Mouse (Mus musculus) T-helper 17 cell (primary cell): Measurements from ENCODE around the gene Fchsd2.

Experiments
- in situ Hi-C, 2 experiments: fragments of 300-600 bp; cut with MboI, MseI; formaldehyde crosslinking; loops; 1 replicate in 1 of 2; 2 replicates in 1 of 2; pipeline ENCODE4 v1.15.1; 2025; ENCODE audit warnings: high pct_unique_total_duplicates in 2 of 2

Fchsd2 gene

DNA sequence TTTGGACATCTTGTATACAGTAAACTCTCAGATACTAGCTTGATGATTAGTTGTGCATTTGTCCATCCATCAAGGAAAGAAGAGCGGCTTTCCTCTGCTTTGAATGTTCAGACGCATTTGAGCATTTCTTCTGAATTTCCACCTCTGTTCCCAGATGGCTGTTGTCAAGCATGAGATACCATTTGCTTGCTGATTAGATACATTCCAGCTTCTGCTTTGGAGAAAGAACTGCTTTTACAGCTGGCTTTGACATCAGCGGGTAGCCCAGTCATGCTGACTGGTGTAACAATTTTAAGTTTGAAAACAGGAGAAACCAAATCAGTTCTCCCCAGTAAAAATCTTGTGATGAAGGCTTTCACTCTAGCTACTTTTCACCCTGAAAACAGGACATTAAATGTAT, 77.8 kb downstream of the Fchsd2 start:
- in situ Hi-C loops: loop anchor here in 1 of 2 experiments (10.0 kb wide), 1 partner anchor 966 kb away; no protein-coding TSS in a partner anchor

DNA sequence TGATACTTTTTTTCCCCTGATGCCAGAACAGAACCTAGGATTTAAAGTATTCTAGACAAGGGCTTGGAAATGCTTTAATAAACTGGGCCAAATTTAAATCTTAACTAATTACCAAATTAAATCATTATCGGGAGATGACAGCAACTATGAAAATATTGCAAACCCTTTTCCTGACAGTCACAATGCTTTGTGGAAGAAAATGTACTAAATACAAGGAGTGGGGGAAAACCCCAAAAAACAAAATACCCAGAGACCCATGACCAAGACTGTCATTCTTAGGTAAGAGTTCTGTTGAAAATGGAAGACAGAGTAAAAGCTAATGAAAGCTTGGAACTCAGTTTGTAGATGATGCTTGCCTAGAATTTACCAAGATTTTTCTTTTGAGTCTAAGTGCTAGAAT, 78.3 kb downstream of the Fchsd2 start:
- in situ Hi-C loops: loop anchor here in 1 of 2 experiments (10.0 kb wide), 1 partner anchor 966 kb away; no protein-coding TSS in a partner anchor

DNA sequence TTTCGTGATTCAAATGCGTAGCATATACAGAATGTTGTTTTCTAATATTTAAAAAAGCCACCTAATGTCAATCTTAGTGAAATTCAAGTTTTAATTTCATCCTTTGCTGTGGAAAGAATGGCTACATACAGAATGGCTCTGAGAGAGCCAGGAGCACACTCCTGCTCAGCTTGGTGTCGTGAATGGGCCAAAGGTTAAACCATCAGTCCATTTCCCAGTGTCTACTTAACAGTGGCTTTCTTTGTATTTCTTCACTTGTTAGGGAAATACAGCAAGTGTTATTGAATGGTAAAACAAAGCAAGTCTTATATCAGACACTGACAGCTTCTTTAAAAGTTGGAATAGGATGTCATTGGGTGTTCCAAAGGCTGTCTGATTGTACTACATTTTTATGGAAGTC, 80.7 kb downstream of the Fchsd2 start:
- in situ Hi-C loops: loop anchor here in 1 of 2 experiments (10.0 kb wide), 1 partner anchor 969 kb away; no protein-coding TSS in a partner anchor

DNA sequence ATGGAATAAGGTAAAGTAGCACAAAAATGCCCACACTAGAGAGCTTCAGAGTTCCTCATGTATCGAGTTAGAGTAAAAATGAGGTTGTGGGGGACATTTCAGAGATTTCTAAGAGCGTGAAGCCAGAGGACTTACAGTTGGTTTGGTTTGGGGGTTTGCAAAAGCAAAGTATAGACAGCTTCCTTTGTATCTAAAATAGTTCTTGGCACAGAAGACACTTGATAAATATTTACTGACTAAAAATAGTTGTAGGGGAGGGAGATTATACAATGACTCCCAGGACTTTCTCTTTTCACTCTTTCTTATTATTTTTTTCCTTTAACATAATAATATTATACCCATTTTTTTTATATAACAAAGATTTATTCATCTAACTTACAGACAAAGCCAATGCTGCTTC, 86.1 kb downstream of the Fchsd2 start:
- in situ Hi-C loops: loop anchor here in 1 of 2 experiments (10.0 kb wide), 1 partner anchor 974 kb away; no protein-coding TSS in a partner anchor

DNA sequence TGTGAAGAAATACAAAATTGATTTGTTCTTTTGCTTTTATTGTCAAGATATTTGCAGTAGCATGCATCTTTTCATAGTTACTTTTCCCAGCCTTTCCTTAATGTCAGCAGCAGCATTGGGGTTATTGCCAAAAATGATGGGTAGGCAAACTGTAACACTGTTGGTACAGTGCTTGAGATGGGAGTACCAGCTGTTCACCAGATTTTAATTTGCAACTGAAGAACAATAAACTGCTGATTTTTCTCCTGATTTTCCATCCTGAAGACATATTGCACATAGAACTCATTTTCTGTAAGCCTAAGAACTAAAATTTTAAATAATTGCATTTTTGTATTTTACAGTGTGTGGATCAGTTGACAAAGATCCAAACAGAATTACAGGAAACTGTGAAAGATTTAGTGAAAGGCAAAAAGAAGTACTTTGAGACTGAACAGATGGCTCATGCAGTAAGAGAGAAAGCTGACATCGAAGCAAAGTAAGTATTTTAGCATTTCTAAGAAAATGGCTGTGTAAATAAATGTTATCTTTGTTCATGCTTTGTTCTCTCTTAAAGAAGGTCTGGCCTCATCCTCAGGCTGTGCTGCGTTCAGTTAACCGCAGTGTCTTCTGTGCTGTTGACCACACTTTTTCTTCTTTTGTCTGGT, 98.8 kb downstream of the Fchsd2 start:
- in situ Hi-C loops: no loop called here

DNA sequence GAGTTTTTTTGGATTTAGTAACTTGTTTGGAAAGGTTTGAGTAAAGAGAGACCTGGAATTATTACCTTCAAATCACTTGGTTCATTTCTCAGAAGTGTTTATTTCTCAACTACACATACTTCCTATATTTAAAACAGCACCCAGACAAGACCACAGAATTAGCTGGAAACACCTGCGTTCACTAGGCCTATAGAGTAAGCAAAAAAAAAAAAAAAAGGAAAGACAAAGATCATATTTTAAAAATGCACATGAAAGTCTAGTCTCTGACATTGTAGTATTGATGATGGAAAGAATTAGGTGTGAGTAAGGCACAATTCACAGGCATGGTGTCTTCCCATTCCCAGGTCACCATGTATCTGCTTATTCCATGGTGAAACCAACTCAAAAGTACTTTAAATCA, 118.2 kb downstream of the Fchsd2 start:
- in situ Hi-C loops: no loop called here

DNA sequence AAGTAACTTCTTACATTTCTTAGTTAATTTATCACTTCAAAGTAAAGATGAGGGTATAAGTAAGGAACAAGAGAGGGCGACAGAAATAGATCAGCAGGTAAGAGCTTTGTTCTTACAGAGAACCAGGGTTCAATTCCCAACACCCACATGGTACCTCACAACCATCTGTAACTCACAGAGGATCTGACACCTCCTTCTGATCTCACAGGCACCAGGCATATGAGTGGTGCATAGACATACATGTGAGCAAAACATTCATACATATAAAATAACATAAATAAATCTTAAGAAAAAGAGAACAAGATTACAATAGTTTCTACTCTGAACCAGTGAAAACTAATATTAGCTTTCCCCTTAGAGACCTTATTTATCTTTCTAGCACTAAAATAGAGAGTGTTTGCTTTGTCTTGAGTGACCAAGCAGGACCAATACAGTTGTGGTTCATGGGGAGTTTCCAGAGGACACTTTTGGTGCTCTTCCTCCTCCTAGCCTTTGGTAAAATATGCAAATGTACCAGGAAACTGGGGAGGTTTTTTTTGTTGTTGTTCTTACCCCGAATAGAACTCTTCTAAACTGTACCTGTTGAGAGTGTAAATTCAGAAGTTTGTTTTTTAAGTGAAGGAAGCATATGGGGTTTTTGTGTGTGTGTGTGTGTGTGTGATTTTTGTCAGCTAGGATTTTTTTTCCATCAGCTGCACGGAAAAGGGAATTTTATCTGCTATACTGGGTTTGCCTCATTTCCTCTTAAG, 121.0 kb downstream of the Fchsd2 start:
- in situ Hi-C loops: no loop called here

DNA sequence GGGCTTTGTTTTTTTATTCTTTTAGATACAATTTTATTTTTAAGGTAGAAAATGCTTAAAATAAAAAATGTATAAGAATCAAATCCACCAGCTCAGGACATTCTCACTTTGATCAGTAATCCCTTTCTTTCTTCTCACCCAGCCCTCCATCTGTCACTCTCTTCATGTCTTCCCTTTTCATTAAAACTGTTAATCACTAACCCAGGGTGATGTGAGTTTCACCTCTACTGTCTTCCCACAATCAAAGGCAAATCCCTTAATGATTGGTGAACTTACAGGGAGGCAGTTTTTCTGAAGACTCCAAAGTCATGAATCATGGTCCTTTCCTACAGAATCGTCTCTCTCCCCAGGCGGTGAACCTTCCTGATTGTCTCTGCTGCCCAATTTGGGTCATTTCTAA, 124.1 kb downstream of the Fchsd2 start:
- in situ Hi-C loops: no loop called here

DNA sequence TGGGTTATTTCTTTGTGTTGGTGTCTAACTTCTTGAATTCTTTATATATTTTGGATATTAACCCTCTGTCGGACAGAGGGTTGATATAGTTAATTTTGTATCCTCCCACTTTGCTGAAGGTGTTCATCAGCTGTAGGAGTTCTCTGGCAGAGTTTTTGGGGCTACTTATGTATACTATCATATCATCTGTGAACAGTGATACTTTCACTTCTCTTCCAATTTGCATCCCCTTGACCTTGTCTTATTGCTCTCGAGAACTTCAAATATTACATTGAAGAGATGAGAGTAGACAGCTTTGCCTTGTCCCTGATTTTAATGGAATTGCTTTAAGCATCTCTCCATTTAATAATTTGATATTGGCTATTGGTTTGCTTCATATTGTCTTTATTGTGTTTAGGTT, 130.8 kb downstream of the Fchsd2 start:
- in situ Hi-C loops: no loop called here

DNA sequence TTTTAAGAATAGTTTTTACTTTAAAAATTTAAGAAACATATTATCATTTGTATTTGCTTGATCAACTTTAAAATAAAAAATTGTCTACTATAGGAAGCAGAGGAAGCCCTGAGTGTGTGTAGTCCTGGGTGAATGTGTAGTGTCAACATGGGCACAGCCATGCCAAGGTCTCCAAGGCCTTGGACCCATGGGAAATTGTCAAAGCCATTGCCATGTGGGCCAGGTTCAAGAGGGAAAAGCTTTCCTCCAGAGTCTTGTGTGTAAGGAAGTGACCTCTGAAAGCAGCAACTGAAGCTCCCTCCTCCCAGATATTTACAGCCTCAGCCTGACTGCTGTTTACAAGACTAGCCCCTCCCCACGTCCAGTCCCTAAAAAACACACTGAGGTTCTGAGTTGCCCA, 136.7 kb downstream of the Fchsd2 start:
- in situ Hi-C loops: no loop called here

DNA sequence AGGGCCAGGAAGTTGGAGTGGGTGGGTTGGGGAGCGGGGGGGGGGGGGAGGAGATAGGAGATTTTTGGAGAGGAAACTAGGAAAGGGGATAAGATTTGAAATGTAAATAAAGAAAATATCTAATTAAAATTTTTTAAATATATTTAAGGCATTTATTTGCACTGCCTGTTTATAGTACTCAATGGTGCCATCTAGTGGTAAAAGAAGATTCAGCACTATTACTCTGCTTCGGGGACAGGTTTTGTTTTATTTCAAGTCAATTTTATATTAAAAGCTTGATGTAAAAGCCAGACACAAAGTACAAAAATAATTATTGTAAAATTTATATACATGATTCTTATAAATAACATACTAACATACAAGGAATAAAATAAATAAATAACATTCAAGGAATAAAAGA, 138.8 kb downstream of the Fchsd2 start:
- in situ Hi-C loops: loop anchor here in 1 of 2 experiments (5.0 kb wide), 1 partner anchor 164 kb away; no protein-coding TSS in a partner anchor

DNA sequence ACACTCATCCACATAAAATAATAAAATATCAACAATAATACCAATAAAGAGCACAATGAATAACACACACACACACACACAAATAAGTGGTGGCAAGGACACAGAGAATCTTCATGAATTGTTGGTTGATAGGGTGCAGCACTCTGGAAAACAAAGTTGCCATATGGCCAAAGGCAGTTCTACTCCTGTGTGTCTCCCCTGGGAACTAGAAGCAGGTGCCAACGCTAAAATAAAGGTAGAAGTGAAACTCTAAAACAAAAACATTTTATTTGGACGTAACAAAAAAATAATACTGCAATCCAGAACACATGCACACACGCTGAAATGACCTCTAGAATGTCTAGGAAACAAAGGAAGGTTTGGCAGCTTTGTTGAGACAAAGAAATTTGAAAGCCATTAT, 140.1 kb downstream of the Fchsd2 start:
- in situ Hi-C loops: loop anchor here in 1 of 2 experiments (5.0 kb wide), 1 partner anchor 165 kb away; no protein-coding TSS in a partner anchor

DNA sequence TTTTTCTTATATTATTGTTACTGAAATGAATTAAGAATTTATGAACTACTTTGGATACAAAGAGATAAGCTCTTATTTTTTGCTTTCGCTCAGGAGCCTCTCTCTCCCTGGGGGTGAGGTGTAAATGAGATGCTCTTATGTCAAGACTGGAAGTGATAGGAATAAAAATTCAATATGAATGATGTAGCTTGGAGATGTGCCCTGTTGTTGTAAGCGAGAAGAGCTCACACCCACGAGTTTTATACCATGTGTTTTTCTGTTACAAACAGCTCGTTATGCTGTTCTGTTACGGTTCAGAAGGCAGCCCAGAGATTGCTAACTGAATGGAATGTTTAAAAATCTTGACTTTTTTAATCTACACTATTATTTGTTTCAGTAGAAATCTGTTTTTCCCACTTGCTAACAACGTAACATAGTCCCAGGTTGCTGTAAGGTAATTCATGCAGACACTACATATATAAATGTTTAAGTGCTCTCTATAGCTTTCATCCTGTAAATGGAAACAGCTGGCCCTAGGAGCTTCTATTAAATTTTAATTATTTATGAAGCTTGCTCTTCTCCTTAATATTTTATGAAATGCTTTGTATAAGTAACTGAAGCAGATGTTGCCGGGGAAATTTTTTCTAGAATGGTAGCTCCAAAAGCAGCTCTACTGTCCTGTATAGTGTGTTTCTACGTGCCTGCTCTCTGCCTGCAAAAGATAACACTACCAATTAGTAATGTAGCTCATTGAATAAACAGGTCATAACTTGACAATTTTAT, 144.2 kb downstream of the Fchsd2 start:
- in situ Hi-C loops: no loop called here

DNA sequence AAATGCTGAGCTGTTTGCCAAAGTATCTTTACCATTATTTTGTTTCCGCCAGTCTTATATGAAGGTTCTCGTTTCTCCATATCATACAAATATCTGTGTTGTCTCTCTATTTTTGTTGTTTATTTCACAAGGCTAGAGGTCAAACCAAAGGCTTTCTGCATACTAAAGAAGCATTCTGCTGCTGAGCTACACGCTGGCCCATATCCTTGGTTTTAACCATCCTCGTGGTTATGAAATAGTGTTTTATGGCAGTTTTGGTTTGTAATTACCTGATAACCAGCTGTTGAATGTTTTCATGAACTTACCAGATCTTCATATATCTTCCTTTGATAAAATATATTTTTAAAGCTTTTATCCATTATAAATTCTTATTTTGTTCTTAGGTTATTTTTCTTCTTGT, 156.1 kb downstream of the Fchsd2 start:
- in situ Hi-C loops: no loop called here

DNA sequence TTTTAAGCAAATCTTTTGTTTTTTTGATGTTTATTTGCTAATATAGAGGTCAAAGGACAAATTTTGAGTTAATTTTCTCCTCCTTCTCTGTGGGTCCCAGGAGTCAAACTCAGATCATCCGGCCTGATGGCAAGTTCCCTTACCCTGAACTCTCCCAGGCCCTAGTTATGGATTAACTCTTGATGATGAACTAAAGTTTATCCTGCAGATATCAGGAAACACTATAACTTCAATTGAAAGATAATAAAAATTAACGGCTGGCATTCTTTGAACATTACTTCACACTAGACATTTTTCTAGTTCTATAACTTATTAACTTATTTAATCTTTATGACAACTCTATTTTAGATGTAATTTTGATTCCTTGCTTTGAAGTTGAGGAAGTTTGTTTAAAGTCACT, 156.5 kb downstream of the Fchsd2 start:
- in situ Hi-C loops: no loop called here

DNA sequence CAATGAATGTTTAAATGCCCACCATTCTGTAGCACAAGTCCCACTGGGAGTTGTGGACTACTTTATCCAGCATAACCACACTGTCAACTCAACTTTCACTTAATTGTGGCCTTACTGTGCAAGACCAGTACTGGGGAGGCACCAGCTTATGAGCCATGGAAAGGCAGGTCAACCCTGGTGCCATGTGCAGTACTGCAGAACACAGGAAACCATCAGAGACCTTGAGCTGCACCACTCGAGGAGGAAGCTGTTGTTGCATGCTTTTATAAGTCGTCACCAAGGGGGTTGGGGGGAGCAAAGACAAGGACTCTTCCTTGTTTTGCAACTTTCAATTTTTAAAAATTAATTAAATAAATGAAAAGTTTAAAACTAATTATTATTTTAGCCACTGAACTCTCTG, 160.4 kb downstream of the Fchsd2 start:
- in situ Hi-C loops: no loop called here

DNA sequence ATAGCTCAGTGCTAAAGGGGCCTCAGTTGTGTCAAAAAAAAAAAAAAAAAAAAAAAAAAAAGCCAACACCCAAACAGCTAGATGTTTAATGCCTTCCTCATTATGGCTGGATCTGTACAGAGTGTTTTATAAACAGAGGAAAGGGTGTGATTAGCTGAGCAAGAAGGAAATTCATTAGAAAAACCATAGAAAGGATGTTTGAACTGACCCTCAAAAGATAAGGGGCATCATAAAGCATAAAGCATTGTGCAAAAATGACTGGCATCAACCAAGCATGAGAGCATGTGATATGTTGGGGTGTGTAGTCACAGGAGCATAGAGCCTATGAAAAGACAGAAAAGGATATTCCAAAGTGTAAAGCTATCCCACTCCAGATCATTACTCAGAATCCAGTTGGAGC, 165.8 kb downstream of the Fchsd2 start:
- in situ Hi-C loops: no loop called here

DNA sequence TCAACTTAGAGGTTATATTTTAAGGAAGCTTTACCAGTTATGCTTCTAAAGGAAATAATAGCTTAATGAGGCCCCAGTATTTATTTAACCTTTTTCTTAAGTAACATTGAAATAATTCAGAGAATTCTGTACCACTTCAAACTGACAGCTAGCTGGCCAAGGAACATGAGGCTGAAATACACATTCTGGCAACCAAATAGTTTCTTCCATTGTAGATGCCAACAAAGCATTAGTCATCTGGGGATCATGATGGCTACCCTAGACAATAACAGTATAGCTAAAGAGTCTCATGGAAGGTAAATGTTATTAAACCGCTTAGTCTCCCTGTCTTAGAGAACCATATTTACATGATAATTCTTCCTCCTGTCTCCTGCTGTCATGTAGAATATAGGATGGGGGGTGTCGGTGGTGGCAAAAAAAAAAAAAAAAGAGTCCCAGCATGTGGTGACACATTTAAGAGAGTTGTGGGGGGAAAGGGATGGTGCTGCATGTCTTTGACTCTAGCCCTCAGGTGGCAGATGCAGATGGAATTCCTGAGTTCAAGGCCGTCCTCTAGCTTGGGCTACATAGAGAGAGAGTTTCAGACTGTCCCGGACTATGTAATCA, 169.4 kb downstream of the Fchsd2 start:
- in situ Hi-C loops: no loop called here

DNA sequence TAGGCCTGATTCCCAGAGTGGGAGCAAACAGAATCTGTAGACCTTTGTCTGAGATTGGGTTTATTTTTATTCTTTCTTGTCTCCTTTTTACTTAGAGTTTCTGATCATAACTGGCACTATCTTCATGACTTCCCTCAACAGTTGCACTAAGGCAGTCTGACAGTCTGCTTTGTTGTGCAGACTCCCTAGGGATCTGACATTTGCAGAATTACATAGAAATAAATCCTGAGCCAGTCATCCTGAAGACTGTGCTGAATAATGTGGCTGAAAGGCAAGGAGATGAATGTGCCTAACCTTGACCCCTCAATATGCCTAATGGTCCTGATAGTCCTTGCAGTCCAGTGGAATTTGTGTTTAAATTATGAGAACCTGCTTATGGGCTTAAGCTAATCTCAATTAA, 170.8 kb downstream of the Fchsd2 start:
- in situ Hi-C loops: no loop called here

DNA sequence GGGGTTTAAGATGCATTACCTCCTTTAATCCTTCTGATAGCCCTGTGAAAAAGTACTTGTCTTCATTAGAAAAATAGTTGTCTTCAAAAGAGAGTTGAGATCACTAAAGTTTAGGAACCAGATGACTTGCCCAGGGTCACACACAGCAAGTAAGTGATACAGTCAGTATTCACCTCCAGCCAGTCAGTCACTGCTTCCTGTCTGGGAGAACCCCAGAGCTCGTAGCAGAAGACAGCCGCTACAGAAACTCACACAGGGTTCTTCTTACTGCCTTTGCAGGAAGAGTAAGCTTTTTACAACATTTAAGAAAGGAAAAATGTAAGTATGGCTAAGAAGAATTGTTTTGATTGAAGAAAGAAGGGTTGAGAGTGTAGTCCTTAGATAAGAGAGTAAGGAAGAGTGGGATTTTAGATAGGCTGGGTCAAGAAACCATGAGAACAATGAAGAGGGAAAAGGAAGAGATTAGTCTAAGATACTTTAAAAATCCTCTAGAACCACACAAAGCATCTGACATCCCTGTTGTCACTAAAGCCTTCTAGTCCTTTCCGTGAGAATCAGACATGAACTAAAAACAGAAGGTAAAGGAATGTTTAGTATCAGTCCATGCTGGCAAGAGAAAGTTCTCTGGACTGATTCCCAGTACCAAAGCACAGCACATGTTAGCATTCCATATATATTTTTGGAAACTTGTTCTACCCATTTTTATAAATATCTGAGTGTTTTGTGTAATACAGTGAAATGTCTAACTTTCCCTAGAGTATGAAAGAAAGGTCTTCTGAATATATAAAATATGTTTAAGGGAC, 175.0 kb downstream of the Fchsd2 start:
- in situ Hi-C loops: no loop called here

DNA sequence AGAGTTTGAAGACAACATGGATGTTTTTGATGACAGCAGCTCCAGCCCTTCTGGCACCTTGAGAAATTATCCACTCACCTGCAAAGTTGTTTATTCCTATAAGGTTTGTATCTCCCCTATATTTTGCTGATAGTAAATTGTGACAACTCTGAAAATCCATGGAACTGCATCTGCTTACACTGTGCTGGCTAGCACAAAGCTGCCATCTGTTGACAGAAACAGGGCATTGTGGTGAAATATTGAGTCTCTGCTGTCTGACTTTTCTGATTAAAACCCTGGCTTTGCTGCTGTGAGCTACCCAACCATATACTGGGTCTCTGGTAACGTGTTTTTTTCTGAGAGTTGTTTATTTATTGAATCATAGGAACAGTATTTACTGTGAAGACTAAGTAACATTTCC, 178.9 kb downstream of the Fchsd2 start:
- in situ Hi-C loops: no loop called here
